Mouse (Mus musculus): ENCODE results near the gene Nit1. TPM values are rescaled to one million over a fixed set of nuclear protein-coding genes. Genes with fewer than 3 reads are reported as not detected.

The Nit1 gene
- total RNA-seq (2017), result 35.1 to 41.2 TPM (median 36.1 TPM) in 3 replicates

- peak; percentile 94 for ATAC-seq (replicated peaks; ENCODE audit: insufficient number of reproducible peaks, low FRiP score, low TSS enrichment, poor library complexity, severe bottlenecking)
These were observed at the start of gene Nit1, which contains the start of gene Pfdn2 for GRCm38 (mm10) chr1:171345225-171346094. Nit1 (minus strand) TSS chr1:171345646. Pfdn2 (plus strand) TSS chr1:171345670.

GRCm38 (mm10) chr1:171390101-171390500 is 44.7 kb upstream of the Nit1 start:
- peak; percentile 81 for ATAC-seq (replicated peaks; ENCODE audit: insufficient number of reproducible peaks, low FRiP score, low TSS enrichment, poor library complexity, severe bottlenecking)

- peak; percentile 88 for ATAC-seq (replicated peaks; ENCODE audit: insufficient number of reproducible peaks, low FRiP score, low TSS enrichment, poor library complexity, severe bottlenecking)
These were observed 43.1 kb upstream of the Nit1 start, which contains the start of gene Arhgap30 for GRCm38 (mm10) chr1:171388376-171389102. Arhgap30 (plus strand) TSS chr1:171388954.

DNA sequence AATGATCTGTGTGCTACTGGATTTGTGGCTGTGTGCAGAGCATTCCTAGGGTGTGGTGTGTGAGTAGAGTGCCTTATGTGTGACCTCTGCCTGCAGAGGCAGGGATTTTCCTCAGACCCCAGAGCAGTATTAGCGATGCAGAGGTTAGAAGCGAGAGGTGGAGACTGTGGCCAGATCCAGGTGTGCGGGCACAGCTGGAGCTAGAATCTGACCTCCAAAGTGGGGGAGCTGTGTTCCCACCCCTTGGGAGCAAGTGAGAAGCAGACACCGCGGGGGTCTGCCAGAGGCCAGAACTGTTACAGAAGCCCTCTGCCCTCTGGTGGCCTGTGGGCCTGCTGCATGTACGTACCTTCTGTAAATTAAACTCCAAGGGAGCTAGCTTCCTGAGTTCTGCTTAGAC is 41.7 kb upstream of the Nit1 start:
- no peak for ATAC-seq (replicated peaks; ENCODE audit: insufficient number of reproducible peaks, low FRiP score, low TSS enrichment, poor library complexity, severe bottlenecking)

DNA sequence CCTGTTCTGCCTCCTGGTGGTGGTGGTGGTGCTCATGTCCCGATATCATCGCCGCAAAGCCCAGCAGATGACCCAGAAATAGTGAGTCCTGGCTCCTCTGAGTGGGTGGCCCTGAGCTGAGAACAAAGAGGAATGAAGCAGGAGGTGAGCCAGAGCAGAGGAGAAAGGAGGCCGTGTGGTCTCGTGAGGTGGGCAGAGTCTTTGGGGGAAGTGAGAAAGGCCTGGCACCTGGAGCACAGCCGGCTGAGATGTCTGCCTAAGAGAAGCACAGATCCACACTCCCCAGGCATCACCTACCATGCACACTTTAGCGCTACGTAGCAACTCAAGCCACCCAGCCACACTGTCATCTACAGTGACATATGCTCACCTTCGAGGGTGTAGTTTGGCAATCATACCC is 39.7 kb upstream of the Nit1 start:
- ATAC-seq (replicated peaks; ENCODE audit: insufficient number of reproducible peaks, low FRiP score, low TSS enrichment, poor library complexity, severe bottlenecking), result no peak

GRCm38 (mm10) chr1:171384361-171384760 is 38.9 kb upstream of the Nit1 start:
- no peak for ATAC-seq (replicated peaks; ENCODE audit: insufficient number of reproducible peaks, low FRiP score, low TSS enrichment, poor library complexity, severe bottlenecking)

DNA sequence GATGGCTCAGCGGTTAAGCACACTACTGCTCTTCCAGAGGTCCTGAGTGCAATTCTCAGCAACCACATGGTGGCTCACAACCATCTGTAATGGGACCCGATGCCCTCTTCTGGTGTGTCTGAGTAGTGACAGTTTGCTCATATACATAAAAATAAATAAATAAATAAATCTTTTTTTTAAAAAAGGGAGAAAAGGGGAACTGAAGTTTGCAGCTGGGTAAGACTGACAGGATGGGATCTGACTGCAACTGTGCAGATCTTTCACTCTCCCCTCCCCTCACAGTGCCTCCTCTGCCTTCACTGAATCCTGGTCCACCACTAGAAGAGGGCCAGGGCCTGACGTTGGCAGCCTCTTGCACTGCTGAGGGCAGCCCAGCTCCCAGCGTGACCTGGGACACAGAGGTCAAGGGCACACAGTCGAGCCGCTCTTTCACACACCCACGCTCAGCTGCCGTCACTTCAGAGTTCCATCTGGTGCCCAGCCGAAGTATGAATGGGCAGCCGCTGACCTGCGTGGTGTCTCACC is 36.7 kb upstream of the Nit1 start:
- ATAC-seq (replicated peaks; ENCODE audit: insufficient number of reproducible peaks, low FRiP score, low TSS enrichment, poor library complexity, severe bottlenecking), result no peak

DNA sequence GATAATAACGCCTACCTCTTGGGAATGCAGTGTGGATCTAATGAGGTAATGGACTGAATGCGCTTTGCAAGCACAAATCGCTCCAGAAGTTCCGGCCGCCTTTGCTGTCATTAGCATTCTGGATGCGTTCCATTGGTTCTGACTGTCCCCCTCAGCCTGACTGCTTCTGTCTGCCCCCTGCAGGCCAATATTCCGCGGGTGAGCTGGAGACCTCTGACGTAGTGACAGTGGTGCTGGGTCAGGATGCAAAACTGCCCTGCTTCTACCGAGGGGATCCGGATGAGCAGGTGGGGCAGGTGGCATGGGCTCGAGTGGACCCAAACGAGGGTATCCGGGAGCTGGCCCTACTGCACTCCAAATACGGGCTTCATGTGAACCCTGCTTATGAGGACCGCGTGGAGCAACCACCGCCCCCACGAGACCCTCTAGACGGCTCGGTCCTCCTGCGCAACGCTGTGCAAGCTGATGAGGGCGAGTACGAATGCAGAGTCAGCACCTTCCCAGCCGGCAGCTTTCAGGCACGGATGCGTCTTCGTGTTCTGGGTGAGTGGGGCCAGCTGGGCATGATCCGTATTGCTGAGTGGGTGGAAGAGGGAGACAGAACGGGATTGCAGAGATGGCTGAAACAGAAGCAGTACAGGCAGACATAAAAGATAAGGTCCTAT is 34.6 kb upstream of the Nit1 start:
- ATAC-seq (replicated peaks; ENCODE audit: insufficient number of reproducible peaks, low FRiP score, low TSS enrichment, poor library complexity, severe bottlenecking), result peak; percentile 84

- no peak for ATAC-seq (replicated peaks; ENCODE audit: insufficient number of reproducible peaks, low FRiP score, low TSS enrichment, poor library complexity, severe bottlenecking)
These were observed 32.9 kb upstream of the Nit1 start for GRCm38 (mm10) chr1:171378298-171378697.

DNA sequence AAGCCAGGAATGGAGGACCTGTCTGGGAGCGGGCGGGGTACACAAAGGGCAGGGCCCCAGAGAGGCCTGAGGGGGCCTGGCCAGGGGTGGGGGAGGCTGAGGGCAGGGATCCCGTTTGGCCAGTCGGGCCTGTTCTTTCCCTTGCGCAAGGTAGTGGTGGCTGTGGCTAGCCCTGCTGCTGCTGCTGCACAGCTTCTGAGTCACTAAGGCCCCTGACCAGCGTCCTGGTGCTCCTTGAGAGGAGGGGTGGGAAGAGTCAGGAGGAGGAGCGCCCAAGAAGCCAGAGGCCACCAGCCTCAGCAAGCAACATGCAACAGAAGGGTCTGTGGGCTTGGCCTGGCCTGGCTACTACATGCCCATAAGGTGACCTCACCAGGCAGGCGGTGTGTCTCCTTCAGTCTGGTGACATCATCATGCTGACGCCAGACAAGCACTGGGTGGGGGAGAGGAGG is 30.2 kb upstream of the Nit1 start:
- ATAC-seq (replicated peaks; ENCODE audit: insufficient number of reproducible peaks, low FRiP score, low TSS enrichment, poor library complexity, severe bottlenecking), result no peak

DNA sequence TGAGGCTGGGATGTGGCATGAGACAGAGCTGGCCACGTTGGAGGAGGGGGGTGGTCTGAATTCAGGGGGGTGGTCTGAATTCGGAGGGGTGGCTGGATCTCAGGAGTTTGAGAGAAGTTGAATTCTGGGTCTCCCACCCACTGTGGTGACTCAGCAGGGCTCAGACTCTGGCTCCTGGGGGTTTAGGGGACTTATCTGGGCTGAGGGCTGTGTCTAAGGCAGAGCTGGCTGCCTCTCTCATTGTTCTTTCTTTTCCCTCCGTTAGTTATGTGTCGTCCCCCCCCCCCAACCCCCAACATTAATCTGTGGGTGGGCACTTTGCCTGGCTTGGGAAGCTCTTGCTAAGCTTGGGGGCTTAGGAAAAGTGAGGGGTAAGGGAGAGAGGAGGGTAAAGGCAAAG is 28.5 kb upstream of the Nit1 start:
- ATAC-seq (replicated peaks; ENCODE audit: insufficient number of reproducible peaks, low FRiP score, low TSS enrichment, poor library complexity, severe bottlenecking), result no peak

GRCm38 (mm10) chr1:171372880-171373279 is 27.4 kb upstream of the Nit1 start:
- ATAC-seq (replicated peaks; ENCODE audit: insufficient number of reproducible peaks, low FRiP score, low TSS enrichment, poor library complexity, severe bottlenecking), result no peak

GRCm38 (mm10) chr1:171369845-171370556 is 24.6 kb upstream of the Nit1 start, which contains the start of gene Nectin4:
Nectin4 (plus strand) TSS chr1:171370099.
- ATAC-seq (replicated peaks; ENCODE audit: insufficient number of reproducible peaks, low FRiP score, low TSS enrichment, poor library complexity, severe bottlenecking), result peak; percentile 78

- peak; percentile 42; the same call in 1 of the 2 replicates for ATAC-seq (replicated peaks; ENCODE audit: insufficient number of reproducible peaks, low FRiP score, low TSS enrichment, poor library complexity, severe bottlenecking)
These were observed 20.5 kb upstream of the Nit1 start for GRCm38 (mm10) chr1:171365934-171366333.

- ATAC-seq (replicated peaks; ENCODE audit: insufficient number of reproducible peaks, low FRiP score, low TSS enrichment, poor library complexity, severe bottlenecking), result peak; percentile 65
These were observed 16.0 kb upstream of the Nit1 start for GRCm38 (mm10) chr1:171361106-171362103.

DNA sequence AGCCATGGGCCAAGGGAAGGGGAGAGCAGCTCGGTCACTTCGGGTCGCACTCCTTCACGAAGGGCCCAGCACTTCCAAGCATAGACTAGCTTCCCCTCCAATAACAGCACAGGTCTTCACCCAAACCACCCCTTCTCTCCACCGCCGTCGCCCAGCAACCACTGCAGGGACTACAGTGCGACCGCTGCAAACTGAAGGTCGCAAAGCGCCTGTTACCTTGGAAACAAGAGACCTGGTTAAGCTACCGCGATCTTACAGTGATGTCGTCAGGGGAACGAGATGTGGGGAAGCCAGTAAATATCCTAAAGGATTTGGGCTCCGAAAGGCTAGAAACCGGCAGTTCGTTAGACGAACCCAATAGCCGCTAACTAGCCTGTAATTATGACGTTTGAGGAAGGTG is 15.2 kb upstream of the Nit1 start, which contains the start of gene Klhdc9:
TSS of gene Klhdc9 (minus strand) at position 143 of the 400 bp plus-strand sequence.
- ATAC-seq (replicated peaks; ENCODE audit: insufficient number of reproducible peaks, low FRiP score, low TSS enrichment, poor library complexity, severe bottlenecking), result peak; percentile 76

- no peak for ATAC-seq (replicated peaks; ENCODE audit: insufficient number of reproducible peaks, low FRiP score, low TSS enrichment, poor library complexity, severe bottlenecking)
These were observed 14.8 kb upstream of the Nit1 start for GRCm38 (mm10) chr1:171360253-171360652.

All from monocyte, adult 5-6 weeks (primary cell).